Mouse (Mus musculus) MEL (cell line): ENCODE measurements around the gene Gm37240. TPM values are rescaled to one million over a fixed set of nuclear protein-coding genes. Genes with fewer than 3 reads are reported as not detected.

Source experiments
- DNase-seq: peaks from one replicate; pipeline ENCODE4 v3.0.0; 2011; ENCODE audit warnings: low read depth, low spot score
- H3K27ac ChIP-seq: 2 replicates; pipeline ENCODE4 v1.5.1; 2012; ENCODE audit warnings: low read depth, mild to moderate bottlenecking, control low read depth, low read length, moderate library complexity; ENCODE audit not compliant: control insufficient read depth
- H3K27me3 ChIP-seq, 2 experiments: fragments of 150-350 bp in 1 of 2; sonication (generic) in 1 of 2; 2 replicates each; pipeline ENCODE4 v1.6.1; 2012; ENCODE audit warnings: low read length in 2 of 2, mild to moderate bottlenecking in 2 of 2, improper control_type of control experiment in 1 of 2, moderate library complexity in 1 of 2; ENCODE audit not compliant: insufficient read depth in 2 of 2, control insufficient read depth in 1 of 2
- H3K36me3 ChIP-seq, 2 experiments: 2 replicates each; pipeline ENCODE4 v1.6.1; 2012 to 2014; ENCODE audit warnings: low read length in 2 of 2, improper control_type of control experiment in 1 of 2, inconsistent platforms in 1 of 2, mild to moderate bottlenecking in 1 of 2; ENCODE audit not compliant: insufficient read depth in 2 of 2, control insufficient read depth in 1 of 2
- H3K4me1 ChIP-seq, 2 experiments: fragments of 150-350 bp in 1 of 2; sonication (generic) in 1 of 2; 2 replicates each; pipeline ENCODE4 v1.6.1; 2012; ENCODE audit warnings: low read length in 2 of 2, improper control_type of control experiment in 1 of 2, mild to moderate bottlenecking in 1 of 2; ENCODE audit not compliant: insufficient read depth in 2 of 2, control insufficient read depth in 1 of 2
- H3K4me3 ChIP-seq, 2 experiments: fragments of 150-350 bp in 1 of 2; sonication (generic) in 1 of 2; 2 replicates each; pipeline ENCODE4 v1.5.1; 2012; ENCODE audit warnings: low read depth in 2 of 2, low read length in 2 of 2, mild to moderate bottlenecking in 2 of 2, moderate library complexity in 2 of 2, control low read depth in 1 of 2, improper control_type of control experiment in 1 of 2; ENCODE audit not compliant: control insufficient read depth in 1 of 2, insufficient read depth in 1 of 2
- H3K79me2 ChIP-seq: 2 replicates; pipeline ENCODE4 v1.6.1; 2012; ENCODE audit warnings: mild to moderate bottlenecking, low read length, moderate library complexity; ENCODE audit not compliant: control insufficient read depth, poor library complexity, insufficient read depth
- H3K9ac ChIP-seq: 2 replicates; pipeline ENCODE4 v1.6.1; 2012; ENCODE audit warnings: low read depth, mild to moderate bottlenecking, control low read depth, low read length, moderate library complexity; ENCODE audit not compliant: control insufficient read depth, poor library complexity, severe bottlenecking
- H3K9me3 ChIP-seq: fragments of 150-350 bp; sonication (generic); replicated peaks from 2 replicates; pipeline ENCODE4 v1.6.1; 2012; ENCODE audit warnings: mild to moderate bottlenecking, low read length, improper control_type of control experiment, moderate library complexity; ENCODE audit not compliant: insufficient read depth
- BHLHE40 ChIP-seq: IDR thresholded peaks from 2 replicates; pipeline ENCODE4 v1.6.1; 2012; ENCODE audit warnings: low read depth, mild to moderate bottlenecking, inconsistent platforms, low read length, improper control_type of control experiment, borderline replicate concordance
- CHD2 ChIP-seq: IDR thresholded peaks from 2 replicates; pipeline ENCODE4 v1.6.1; 2011; ENCODE audit warnings: low read length, improper control_type of control experiment
- ETS1 ChIP-seq: IDR thresholded peaks from 2 replicates; pipeline ENCODE4 v1.6.1; 2012; ENCODE audit warnings: low read depth, mild to moderate bottlenecking, inconsistent platforms, low read length, improper control_type of control experiment, moderate library complexity
- GATA1 ChIP-seq: IDR thresholded peaks from 2 replicates; pipeline ENCODE4 v1.6.1; 2011; ENCODE audit warnings: low read depth, low read length, improper control_type of control experiment
- JUND ChIP-seq: IDR thresholded peaks from 2 replicates; pipeline ENCODE4 v1.6.1; 2011; ENCODE audit warnings: low read depth, mild to moderate bottlenecking, improper control_type of control experiment, low read length
- KAT2A ChIP-seq: conservative IDR thresholded peaks from 2 replicates; pipeline ENCODE4 v1.6.1; 2012; ENCODE audit warnings: low read depth, low read length, improper control_type of control experiment, inconsistent platforms
- MAFK ChIP-seq: IDR thresholded peaks from 2 replicates; pipeline ENCODE4 v1.6.1; 2011; ENCODE audit warnings: low read depth, mild to moderate bottlenecking, low read length, improper control_type of control experiment, borderline replicate concordance
- MAX ChIP-seq: IDR thresholded peaks from 2 replicates; pipeline ENCODE4 v1.6.1; 2011; ENCODE audit warnings: low read length, improper control_type of control experiment
- MAZ ChIP-seq: IDR thresholded peaks from 2 replicates; pipeline ENCODE4 v1.6.1; 2012; ENCODE audit warnings: low read depth, mild to moderate bottlenecking, inconsistent platforms, low read length, improper control_type of control experiment
- MYB ChIP-seq: IDR thresholded peaks from 2 replicates; pipeline ENCODE4 v1.6.1; 2011; ENCODE audit warnings: mild to moderate bottlenecking, low read depth, low read length, improper control_type of control experiment
- NRF1 ChIP-seq: IDR thresholded peaks from 2 replicates; pipeline ENCODE4 v1.6.1; 2014; ENCODE audit warnings: low read depth, mild to moderate bottlenecking, inconsistent platforms, low read length, improper control_type of control experiment, moderate library complexity; ENCODE audit not compliant: poor library complexity, insufficient read depth, severe bottlenecking
- POLR2AphosphoS2 ChIP-seq: IDR thresholded peaks from 2 replicates; pipeline ENCODE4 v1.6.1; 2011; ENCODE audit warnings: low read length, improper control_type of control experiment
- RCOR1 ChIP-seq: IDR thresholded peaks from 2 replicates; pipeline ENCODE4 v1.6.1; 2012; ENCODE audit warnings: low read depth, mild to moderate bottlenecking, inconsistent platforms, low read length, improper control_type of control experiment
- SMC3 ChIP-seq: IDR thresholded peaks from 2 replicates; pipeline ENCODE4 v1.6.1; 2011; ENCODE audit warnings: low read depth, low read length, improper control_type of control experiment
- TBP ChIP-seq: IDR thresholded peaks from 2 replicates; pipeline ENCODE4 v1.8.0; 2011; ENCODE audit warnings: low read depth, low read length, improper control_type of control experiment
- TCF12 ChIP-seq: IDR thresholded peaks from 2 replicates; pipeline ENCODE4 v1.6.1; 2014; ENCODE audit warnings: low read depth, mild to moderate bottlenecking, inconsistent platforms, low read length, improper control_type of control experiment, moderate library complexity
- ZC3H11A ChIP-seq: IDR thresholded peaks from 2 replicates; pipeline ENCODE4 v1.6.1; 2012; ENCODE audit warnings: low read depth, mild to moderate bottlenecking, inconsistent platforms, low read length, improper control_type of control experiment
- ZNF384 ChIP-seq: IDR thresholded peaks from 2 replicates; pipeline ENCODE4 v1.6.1; 2012; ENCODE audit warnings: low read depth, mild to moderate bottlenecking, inconsistent platforms, low read length, improper control_type of control experiment
- polyA plus RNA-seq, 2 experiments: library from polyadenylated mRNA; stranded (reverse) in 1 of 2; unstranded in 1 of 2; fragments of >175 nt in 1 of 2; fragments of >200 nt in 1 of 2; gene quantifications; 2 replicates each; pipeline versions ENCODE4 v1.2.1 to v1.2.4; 2012; ENCODE audit warnings: low replicate concordance in 2 of 2, low read depth in 1 of 2; ENCODE audit not compliant: insufficient read length in 2 of 2, insufficient read depth in 1 of 2, missing spikeins in 1 of 2
- total RNA-seq: library from RNA; depleted of rRNA; stranded (reverse); fragments of 300-350 nt; gene quantifications from 2 replicates; pipeline ENCODE4 v1.2.3, GENCODE M21; 2012

The Gm37240 gene
- total and polyA plus RNA-seq, 3 experiments = 0.04 TPM; not detected in 2

- no peak for TF ChIP-seq ZC3H11A
- no peaks in the 10 kb centered on the region for H3K79me2 ChIP-seq
- no peak for DNase-seq
These were observed 727.7 kb downstream of the Gm37240 start for GRCm38 (mm10) chr3:85159631-85160030.

GRCm38 (mm10) chr3:85148816-85149215, 738.5 kb downstream of the Gm37240 start:
- no peak for TF ChIP-seq GATA1
- TF ChIP-seq ZC3H11A = no peak
- TF ChIP-seq TCF12 = no peak
- TF ChIP-seq MAX = no peak
- no peak for TF ChIP-seq NRF1
- TF ChIP-seq SMC3 = no peak
- TF ChIP-seq KAT2A = no peak
- TF ChIP-seq BHLHE40 = no peak
- TF ChIP-seq ETS1 = no peak
- no peak for TF ChIP-seq RCOR1
- TF ChIP-seq ZNF384 = no peak
- TF ChIP-seq MAZ = no peak
- TF ChIP-seq JUND = no peak
- TF ChIP-seq MYB = no peak
- no peak for TF ChIP-seq CHD2
- no peak for TF ChIP-seq MAFK
- no peak for TF ChIP-seq TBP
- TF ChIP-seq POLR2AphosphoS2 = no peak
- TF ChIP-seq, all 39 proteins: peak for 0
- no peaks in the 10 kb centered on the region for H3K27me3 ChIP-seq
- no peak overlapping the region for H3K4me3 ChIP-seq
- no peaks in the 10 kb centered on the region for H3K79me2 ChIP-seq
- no peak overlapping the region for H3K27ac ChIP-seq
- H3K36me3 ChIP-seq = no peaks in the 10 kb centered on the region
- H3K4me1 ChIP-seq = no peaks in the 10 kb centered on the region
- no peak overlapping the region for H3K9ac ChIP-seq
- H3K9me3 ChIP-seq = no peaks in the 10 kb centered on the region
- no peak for DNase-seq

More at GRCm38 (mm10) chr3:85159631-85160030, 727.7 kb downstream of the Gm37240 start:
- Histone ChIP-seq H3K4me3 (no peak overlapping the region), H3K4me1 (no peaks in the 10 kb centered on the region), H3K27me3 (no peaks in the 10 kb centered on the region), H3K27ac (no peak overlapping the region), H3K9ac (no peak overlapping the region), H3K36me3 (no peaks in the 10 kb centered on the region), H3K9me3 (no peaks in the 10 kb centered on the region)
